Mouse (Mus musculus) CH12.LX (cell line): ENCODE data around the gene Eif3l.

Experiments
- CHD2 ChIP-seq: IDR thresholded peaks from 2 replicates; pipeline ENCODE4 v1.6.1; 2011; ENCODE audit warnings: low read length, improper control_type of control experiment
- CTCF ChIP-seq, 2 experiments: IDR thresholded peaks in 1 of 2; conservative IDR thresholded peaks in 1 of 2; 2 replicates each; pipeline ENCODE4 v1.5.1; 2011 to 2012; ENCODE audit warnings: low read depth in 2 of 2, low read length in 2 of 2, improper control_type of control experiment in 1 of 2, inconsistent platforms in 1 of 2, mild to moderate bottlenecking in 1 of 2, moderate library complexity in 1 of 2
- EP300 ChIP-seq: IDR thresholded peaks from 2 replicates; pipeline ENCODE4 v1.6.1; 2011; ENCODE audit warnings: low read length, improper control_type of control experiment
- ETS1 ChIP-seq: conservative IDR thresholded peaks from 2 replicates; pipeline ENCODE4 v1.6.1; 2012; ENCODE audit warnings: low read depth, mild to moderate bottlenecking, inconsistent platforms, low read length, improper control_type of control experiment, moderate library complexity
- GABPA ChIP-seq: IDR thresholded peaks from 2 replicates; pipeline ENCODE4 v1.6.1; 2012; ENCODE audit warnings: low read depth, low read length, improper control_type of control experiment, inconsistent platforms; ENCODE audit not compliant: insufficient replicate concordance
- IRF4 ChIP-seq: IDR thresholded peaks from 2 replicates; pipeline ENCODE4 v1.6.1; 2014; ENCODE audit warnings: low read depth, mild to moderate bottlenecking, inconsistent platforms, low read length, improper control_type of control experiment
- KAT2A ChIP-seq: IDR thresholded peaks from 2 replicates; pipeline ENCODE4 v1.6.1; 2012; ENCODE audit warnings: low read length, improper control_type of control experiment, inconsistent platforms; ENCODE audit not compliant: insufficient replicate concordance
- MAX ChIP-seq: IDR thresholded peaks from 2 replicates; pipeline ENCODE4 v1.6.1; 2011; ENCODE audit warnings: low read length, improper control_type of control experiment
- MEF2A ChIP-seq: IDR thresholded peaks from 2 replicates; pipeline ENCODE4 v1.6.1; 2014; ENCODE audit warnings: low read depth, mild to moderate bottlenecking, inconsistent platforms, low read length, improper control_type of control experiment, borderline replicate concordance
- POLR2A ChIP-seq: IDR thresholded peaks from 2 replicates; pipeline ENCODE4 v1.6.1; 2011; ENCODE audit warnings: low read depth, mild to moderate bottlenecking, improper control_type of control experiment, low read length
- RAD21 ChIP-seq: IDR thresholded peaks from 2 replicates; pipeline ENCODE4 v1.6.1; 2011; ENCODE audit warnings: low read depth, mild to moderate bottlenecking, low read length, improper control_type of control experiment, moderate library complexity
- RCOR1 ChIP-seq: conservative IDR thresholded peaks from 2 replicates; pipeline ENCODE4 v1.6.1; 2012; ENCODE audit warnings: low read depth, mild to moderate bottlenecking, inconsistent platforms, low read length, improper control_type of control experiment
- TBP ChIP-seq: conservative IDR thresholded peaks from 2 replicates; pipeline ENCODE4 v1.6.1; 2011; ENCODE audit warnings: low read depth, low read length, improper control_type of control experiment
- ZC3H11A ChIP-seq: IDR thresholded peaks from 2 replicates; pipeline ENCODE4 v1.6.1; 2012; ENCODE audit warnings: low read depth, mild to moderate bottlenecking, inconsistent platforms, low read length, improper control_type of control experiment

DNA sequence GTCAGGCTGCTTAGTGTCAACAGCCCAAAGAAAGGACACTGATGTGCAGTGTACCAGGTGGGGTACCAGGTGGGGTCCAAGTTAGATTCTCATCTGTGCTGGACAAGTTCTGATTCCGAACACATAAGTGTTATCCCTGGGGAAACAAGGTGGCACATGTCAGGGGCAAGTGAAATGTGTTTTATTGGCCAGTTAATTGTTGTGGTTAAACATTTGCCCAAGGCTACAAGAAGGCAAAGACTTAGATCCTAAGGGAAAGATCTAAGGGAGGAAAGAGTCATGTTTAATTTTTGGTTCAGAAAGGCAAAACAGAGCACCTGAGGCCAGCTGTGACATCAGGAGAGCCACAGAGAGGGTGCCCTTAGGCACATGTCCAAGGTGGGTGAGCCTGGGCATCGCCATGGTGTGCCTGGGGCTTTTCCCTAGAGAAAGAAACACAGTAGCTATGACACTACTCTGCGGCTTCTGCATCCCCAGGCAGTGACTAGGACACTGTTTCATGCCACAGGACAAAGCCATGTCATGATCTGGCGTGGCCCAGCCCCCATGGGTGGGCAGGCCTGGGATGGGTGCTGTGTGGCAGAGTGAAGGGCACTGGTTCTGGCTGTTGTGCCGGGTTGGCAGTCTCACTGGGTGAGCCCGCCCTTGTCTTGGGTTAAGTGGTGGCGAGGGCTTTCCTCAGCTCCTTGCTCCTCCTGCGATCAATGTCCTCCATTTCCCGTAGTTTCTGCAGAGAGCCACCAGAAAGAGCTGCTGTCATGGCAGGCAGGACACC, 59.7 kb downstream of the Eif3l start:
- TF ChIP-seq ZC3H11A (no peak), MEF2A (no peak), IRF4 (no peak), EP300 (no peak), KAT2A (no peak), CTCF (conservative IDR thresholded peaks at IDR 0.05 in 1 of 2, IDR thresholded peaks at IDR 0.05 in 1 of 2; ENCODE audit: low read depth in 2 of 2, low read length in 2 of 2) (no peak), RAD21 (no peak), CHD2 (no peak), RCOR1 (no peak), POLR2A (no peak), ETS1 (no peak), TBP (no peak), MAX (no peak), GABPA (no peak)
